Mouse (Mus musculus) liver, embryonic 12.5 days (tissue): ENCODE data around the gene Phf21b. TPM values are rescaled to one million over a fixed set of nuclear protein-coding genes. Genes with fewer than 3 reads are reported as not detected.

Experiments used
- ATAC-seq: fragments of 200-750 bp; cut with Nextera tagmentation; 2 replicates; pipeline ENCODE4 v1.8.0; 2017; ENCODE audit warnings: moderate number of reproducible peaks, mild to moderate bottlenecking, moderate library complexity
- H3K27ac ChIP-seq: fragments of 300-500 bp; sonication (generic); 2 replicates; pipeline ENCODE4 v1.5.1; 2016; ENCODE audit warnings: mild to moderate bottlenecking
- H3K27me3 ChIP-seq: fragments of 300-500 bp; sonication (generic); replicated peaks from 2 replicates; pipeline ENCODE4 v1.6.1; 2016; ENCODE audit warnings: mild to moderate bottlenecking, moderate library complexity
- H3K36me3 ChIP-seq: fragments of 300-500 bp; sonication (generic); 2 replicates; pipeline ENCODE4 v1.6.1; 2016; ENCODE audit warnings: mild to moderate bottlenecking, moderate library complexity
- H3K4me1 ChIP-seq: fragments of 300-500 bp; sonication (generic); 2 replicates; pipeline ENCODE4 v1.6.1; 2016
- H3K4me2 ChIP-seq: fragments of 300-500 bp; sonication (generic); 2 replicates; pipeline ENCODE4 v1.6.1; 2016; ENCODE audit warnings: mild to moderate bottlenecking, moderate library complexity
- H3K4me3 ChIP-seq: fragments of 300-500 bp; sonication (generic); 2 replicates; pipeline ENCODE4 v1.5.1; 2016; ENCODE audit warnings: mild to moderate bottlenecking, moderate library complexity
- H3K9ac ChIP-seq: fragments of 300-500 bp; sonication (generic); 2 replicates; pipeline ENCODE4 v1.6.1; 2016; ENCODE audit warnings: mild to moderate bottlenecking, moderate library complexity
- H3K9me3 ChIP-seq: fragments of 300-500 bp; sonication (generic); replicated peaks from 2 replicates; pipeline ENCODE4 v1.6.1; 2016; ENCODE audit warnings: mild to moderate bottlenecking, moderate library complexity
- WGBS: fragments of 180-500 bp; shearing (Covaris S2); methylation state at CpG from one replicate; pipeline ENCODE4 v1.1.7; 2016; ENCODE audit not compliant: insufficient replicate concordance; 5-methylcytosine and 5-hydroxymethylcytosine counted together
- polyA plus RNA-seq: library from polyadenylated mRNA; unstranded; fragments of >200 nt; fragmentation: Nextera tagmentation; extraction: Ambion mirVana; gene quantifications from 2 replicates; pipeline ENCODE4 v1.2.1, GENCODE M21; 2016

Phf21b gene
- polyA plus RNA-seq, 1 experiment from 2014 or later, result 0.04 TPM

GRCm38 (mm10) chr15:84861911-84862310 lies 6.1 kb upstream of the Phf21b start:
- H3K27me3 ChIP-seq, result peaks cover 25% of the 10 kb centered on the region
- no peak overlapping the region for H3K27ac ChIP-seq
- no peak overlapping the region for H3K4me2 ChIP-seq
- no peaks in the 10 kb centered on the region for H3K36me3 ChIP-seq
- ATAC-seq, result no peak
- H3K9me3 ChIP-seq, result no peaks in the 10 kb centered on the region
- no peak overlapping the region for H3K4me3 ChIP-seq
- no peak overlapping the region for H3K9ac ChIP-seq
- 0 out of 2 replicates have a peak, but pooled peaks cover 2% of the 10 kb centered on the region for H3K4me1 ChIP-seq
- WGBS, result 79% methylated on average over 8 of the region's 8 CpGs

DNA sequence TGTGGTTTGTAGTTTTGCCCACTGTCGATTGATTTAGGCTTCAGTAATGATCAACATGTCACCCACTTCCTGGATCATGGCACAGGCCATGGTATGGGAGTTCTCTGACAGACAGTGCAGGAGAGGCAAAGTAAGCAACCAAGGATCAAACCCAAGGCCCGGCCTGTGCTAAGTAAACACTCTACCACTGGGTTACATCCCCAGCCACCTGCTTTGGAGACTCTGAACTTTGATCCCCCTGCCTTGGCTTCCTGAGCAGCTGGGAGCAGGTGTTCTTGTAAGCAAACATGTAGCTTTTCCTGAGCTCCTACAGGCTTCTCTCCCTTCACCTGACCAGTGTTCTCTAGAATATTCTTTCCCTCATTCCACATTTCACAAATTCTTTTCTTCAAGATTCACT lies 1.8 kb upstream of the Phf21b start:
- H3K4me2 ChIP-seq, result no peak overlapping the region
- 52% methylated on average over 2 of the region's 2 CpGs for WGBS
- H3K27me3 ChIP-seq, result peaks cover 68% of the 10 kb centered on the region
- ATAC-seq, result no peak
- H3K9me3 ChIP-seq, result no peaks in the 10 kb centered on the region
- no peak overlapping the region for H3K9ac ChIP-seq
- H3K27ac ChIP-seq, result no peak overlapping the region
- no peaks in the 10 kb centered on the region for H3K36me3 ChIP-seq
- no peak overlapping the region for H3K4me3 ChIP-seq
- H3K4me1 ChIP-seq, result peaks cover 36% of the 10 kb centered on the region

DNA sequence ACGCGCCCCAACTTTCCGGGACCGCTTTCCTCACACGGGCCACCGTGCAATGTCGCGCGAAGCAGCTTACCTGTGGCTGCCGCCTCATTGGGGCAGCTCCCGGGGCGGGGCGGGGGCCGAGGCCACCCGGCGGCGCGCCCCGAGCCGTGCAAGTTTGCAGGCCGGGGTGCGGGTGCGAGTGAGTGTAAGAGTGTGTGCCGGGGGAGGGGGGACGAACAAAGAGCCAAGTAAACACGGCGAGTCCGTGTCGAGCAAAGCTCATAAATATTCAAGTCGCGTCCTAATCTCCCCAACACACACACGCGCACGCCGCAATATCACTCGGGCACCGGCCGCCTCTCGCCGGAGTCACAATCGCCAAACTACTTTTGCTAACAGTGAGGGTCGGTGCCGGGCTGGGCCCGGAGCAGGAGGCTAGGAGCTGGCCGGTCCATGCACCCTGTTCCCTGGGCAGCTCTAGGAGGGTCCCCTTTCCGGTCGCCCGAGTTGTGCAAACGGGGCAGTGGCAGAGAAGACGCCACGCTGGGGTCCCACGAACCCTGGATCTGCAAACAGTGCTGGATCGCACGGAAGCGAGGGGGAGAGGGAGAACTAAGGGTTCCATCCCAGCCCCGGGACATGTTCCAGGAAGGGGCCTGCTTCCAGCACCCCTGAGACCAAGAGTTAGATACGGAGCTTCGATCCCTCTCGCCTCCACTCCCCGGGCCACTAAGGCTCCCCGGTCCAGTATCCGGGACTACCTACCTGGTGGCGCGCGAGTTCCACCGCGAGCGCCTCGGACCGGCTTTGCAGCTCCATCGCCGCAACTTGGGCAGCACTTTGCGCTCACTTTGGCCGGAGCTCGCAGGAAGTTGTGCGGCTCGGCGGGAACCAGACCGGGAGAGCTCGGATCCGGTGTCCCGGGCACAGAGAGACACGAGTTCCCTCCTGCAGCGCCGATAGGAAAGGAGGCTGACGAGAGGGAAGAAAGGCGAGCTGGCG lies 638 bp downstream of the Phf21b start:
- Histone ChIP-seq H3K4me2 (peak overlapping the region; percentile 83), H3K27me3 (peaks cover 89% of the 10 kb centered on the region), H3K4me3 (peak overlapping the region; percentile 61), H3K27ac (0 out of 2 replicates have a peak overlapping the region, but pooled peaks have one; percentile 25), H3K9ac (peak overlapping the region; percentile 53), H3K36me3 (no peaks in the 10 kb centered on the region), H3K9me3 (no peaks in the 10 kb centered on the region), H3K4me1 (peaks cover 36% of the 10 kb centered on the region)
- 0 out of 2 replicates have a peak, but pooled peaks have one; percentile 4 for ATAC-seq
- WGBS, result under 1% methylated on average over 86 of the region's 88 CpGs

GRCm38 (mm10) chr15:84854171-84854811 lies 1.6 kb downstream of the Phf21b start:
- Histone ChIP-seq H3K9ac (no peak overlapping the region), H3K4me1 (peaks cover 36% of the 10 kb centered on the region), H3K9me3 (no peaks in the 10 kb centered on the region), H3K27ac (no peak overlapping the region), H3K4me2 (peak overlapping the region; percentile 83), H3K36me3 (no peaks in the 10 kb centered on the region), H3K4me3 (peak overlapping the region; percentile 61), H3K27me3 (peaks cover 92% of the 10 kb centered on the region)
- 1% methylated on average over 49 of the region's 49 CpGs for WGBS
- no peak for ATAC-seq

- no peak for ATAC-seq
- peak overlapping the region; percentile 61 for H3K4me3 ChIP-seq
- WGBS, result 1% methylated on average over 76 of the region's 84 CpGs
- no peak overlapping the region for H3K9ac ChIP-seq
- H3K4me1 ChIP-seq, result peaks cover 36% of the 10 kb centered on the region
- H3K27ac ChIP-seq, result no peak overlapping the region
- no peaks in the 10 kb centered on the region for H3K9me3 ChIP-seq
- H3K27me3 ChIP-seq, result peaks cover 86% of the 10 kb centered on the region
- H3K4me2 ChIP-seq, result peak overlapping the region; percentile 83
- H3K36me3 ChIP-seq, result no peaks in the 10 kb centered on the region
Observed at GRCm38 (mm10) chr15:84853261-84854137, 2.4 kb downstream of the Phf21b start.

DNA sequence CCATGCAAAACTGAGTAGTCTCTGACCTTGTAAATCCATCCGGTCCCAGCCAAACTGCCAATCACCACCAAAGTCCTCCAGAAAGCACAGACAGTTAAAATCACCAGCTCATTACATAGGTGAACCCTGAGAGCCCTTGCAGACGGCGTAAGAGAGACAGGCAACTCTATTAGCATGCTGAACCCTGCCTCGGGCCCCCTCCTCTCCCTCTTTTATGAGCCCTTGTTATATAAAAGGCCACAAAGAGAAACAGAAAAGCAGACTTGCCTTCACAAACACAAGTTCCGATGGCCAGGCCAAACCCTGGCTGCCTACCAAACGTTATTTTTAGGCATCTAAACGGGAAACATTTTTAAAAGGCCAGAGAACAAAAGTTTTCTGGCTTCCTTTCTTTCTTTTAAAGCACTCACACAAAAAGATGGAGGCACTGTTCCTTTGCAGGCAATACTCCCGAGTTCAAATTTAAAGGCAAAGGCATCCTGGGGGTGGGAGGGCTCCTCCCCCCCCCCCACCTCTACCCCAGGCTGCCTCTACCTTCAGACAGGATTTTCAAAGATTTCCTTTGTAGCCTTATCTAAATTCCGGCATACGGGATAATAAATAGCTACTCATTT lies 3.3 kb downstream of the Phf21b start:
- Histone ChIP-seq H3K4me1 (peaks cover 36% of the 10 kb centered on the region), H3K4me2 (peak overlapping the region; percentile 83), H3K9ac (no peak overlapping the region), H3K27me3 (peaks cover 76% of the 10 kb centered on the region), H3K9me3 (no peaks in the 10 kb centered on the region), H3K27ac (no peak overlapping the region), H3K4me3 (peak overlapping the region; percentile 61; the same call in 1 of the 2 replicates), H3K36me3 (no peaks in the 10 kb centered on the region)
- WGBS, result 27% methylated on average over 10 of the region's 10 CpGs
- ATAC-seq, result no peak

- Histone ChIP-seq H3K9me3 (no peaks in the 10 kb centered on the region), H3K4me2 (no peak overlapping the region), H3K9ac (no peak overlapping the region), H3K27me3 (peaks cover 54% of the 10 kb centered on the region), H3K36me3 (no peaks in the 10 kb centered on the region), H3K4me1 (peaks cover 23% of the 10 kb centered on the region), H3K4me3 (no peak overlapping the region), H3K27ac (no peak overlapping the region)
- 76% methylated on average over 1 of the region's 1 CpGs for WGBS
- no peak for ATAC-seq
Observed at GRCm38 (mm10) chr15:84850321-84850720, 5.5 kb downstream of the Phf21b start.

GRCm38 (mm10) chr15:84846216-84846615 lies 9.6 kb downstream of the Phf21b start:
- WGBS, result 58% methylated on average over 3 of the region's 3 CpGs
- Histone ChIP-seq H3K4me1 (peaks cover 22% of the 10 kb centered on the region), H3K9me3 (no peaks in the 10 kb centered on the region), H3K36me3 (no peaks in the 10 kb centered on the region), H3K4me3 (no peak overlapping the region), H3K9ac (no peak overlapping the region), H3K4me2 (no peak overlapping the region), H3K27ac (no peak overlapping the region), H3K27me3 (peaks cover 13% of the 10 kb centered on the region)
- no peak for ATAC-seq

DNA sequence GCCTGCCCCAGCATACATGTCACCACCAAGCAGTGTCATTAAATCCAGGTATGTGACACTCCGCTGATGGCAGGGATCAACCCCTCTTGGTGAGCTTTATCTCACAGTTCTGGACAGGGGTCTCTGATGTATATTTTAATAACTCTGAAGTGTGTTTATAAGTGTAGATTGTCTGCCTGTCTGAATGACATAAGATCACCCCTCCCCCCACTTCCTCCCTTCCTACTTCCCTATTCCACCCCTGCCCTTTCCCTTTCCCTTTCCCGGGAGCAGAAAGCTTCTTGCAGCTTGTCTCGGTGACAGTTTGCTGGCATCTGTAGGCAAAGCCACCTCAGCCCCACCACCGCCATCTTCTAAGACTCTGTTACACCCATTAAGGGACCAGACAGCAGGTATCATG lies 11.0 kb downstream of the Phf21b start:
- 41% methylated on average over 4 of the region's 4 CpGs for WGBS
- Histone ChIP-seq H3K9ac (no peak overlapping the region), H3K36me3 (no peaks in the 10 kb centered on the region), H3K27me3 (no peaks in the 10 kb centered on the region), H3K4me1 (peaks cover 22% of the 10 kb centered on the region), H3K4me3 (no peak overlapping the region), H3K4me2 (no peak overlapping the region), H3K9me3 (no peaks in the 10 kb centered on the region), H3K27ac (no peak overlapping the region)
- ATAC-seq, result no peak

DNA sequence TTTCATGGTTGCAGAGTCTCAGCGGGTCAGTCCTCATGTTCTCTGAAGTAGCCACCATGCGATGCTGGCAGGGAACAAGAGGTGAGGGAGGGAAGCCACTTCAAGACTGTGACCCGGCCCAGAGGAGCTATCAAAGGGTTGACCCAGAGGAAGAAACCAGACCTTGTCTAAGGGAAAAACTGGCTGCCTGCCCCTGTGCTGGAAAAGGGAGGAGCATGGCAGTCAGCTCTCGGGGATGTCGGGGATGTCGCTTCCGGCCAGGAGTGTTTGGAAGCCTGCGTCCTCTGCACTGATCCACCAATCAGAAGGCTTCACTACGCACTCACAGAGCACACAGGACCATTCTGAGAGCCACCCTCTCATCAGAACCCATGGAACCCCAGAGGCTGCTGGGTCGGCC lies 12.8 kb downstream of the Phf21b start:
- Histone ChIP-seq H3K9me3 (no peaks in the 10 kb centered on the region), H3K4me1 (peaks cover 22% of the 10 kb centered on the region), H3K4me3 (no peak overlapping the region), H3K4me2 (no peak overlapping the region), H3K27ac (no peak overlapping the region), H3K27me3 (no peaks in the 10 kb centered on the region), H3K36me3 (no peaks in the 10 kb centered on the region), H3K9ac (no peak overlapping the region)
- no peak for ATAC-seq
- 71% methylated on average over 10 of the region's 10 CpGs for WGBS
